Mouse (Mus musculus) brain, embryonic 18.5 days (tissue): ENCODE results near the gene Auh.

Experiments
- DNase-seq: peaks from one replicate; pipeline ENCODE4 v3.0.0-alpha.2; 2012; ENCODE audit warnings: low read depth, low spot score

Auh gene

DNA sequence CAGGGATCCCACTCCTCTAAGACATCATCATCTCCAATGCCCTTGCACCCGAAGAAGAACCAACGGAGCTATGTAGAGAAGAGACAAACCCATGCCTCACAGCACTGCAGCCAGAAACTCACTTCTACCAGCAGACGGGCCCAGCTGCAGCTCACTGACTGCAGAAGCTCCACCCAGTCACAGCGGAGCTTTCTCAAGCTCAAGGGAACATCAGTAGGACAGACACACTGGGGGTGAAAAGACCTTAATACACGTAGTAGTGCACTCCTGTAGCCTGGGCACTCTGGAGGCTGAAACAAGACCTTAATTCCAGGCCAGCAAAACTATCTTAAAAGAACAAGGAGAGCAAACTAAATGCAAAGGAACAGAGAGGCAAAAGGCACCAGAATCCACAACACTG lies 5.0 kb downstream of the Auh start:
- DNase-seq: no peak

DNA sequence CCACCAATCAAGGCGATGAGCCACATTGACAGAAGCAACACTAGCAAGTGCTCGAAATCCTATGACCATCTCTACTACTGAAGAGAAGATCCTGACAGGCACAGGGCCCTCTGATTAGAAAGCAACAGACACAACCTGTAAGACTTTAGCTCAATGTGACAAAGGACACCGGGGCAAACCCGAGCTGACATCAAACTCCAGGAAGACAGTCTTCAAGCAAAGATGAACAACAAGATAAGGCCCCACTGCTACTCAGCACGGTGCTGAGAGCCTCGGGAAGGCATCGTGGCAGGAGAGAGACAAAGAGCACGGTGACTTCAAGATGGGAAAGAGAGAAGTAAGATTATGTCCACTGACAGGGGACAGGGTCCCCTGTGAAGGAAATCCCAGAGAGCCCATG lies 7.5 kb downstream of the Auh start:
- DNase-seq: no peak

DNA sequence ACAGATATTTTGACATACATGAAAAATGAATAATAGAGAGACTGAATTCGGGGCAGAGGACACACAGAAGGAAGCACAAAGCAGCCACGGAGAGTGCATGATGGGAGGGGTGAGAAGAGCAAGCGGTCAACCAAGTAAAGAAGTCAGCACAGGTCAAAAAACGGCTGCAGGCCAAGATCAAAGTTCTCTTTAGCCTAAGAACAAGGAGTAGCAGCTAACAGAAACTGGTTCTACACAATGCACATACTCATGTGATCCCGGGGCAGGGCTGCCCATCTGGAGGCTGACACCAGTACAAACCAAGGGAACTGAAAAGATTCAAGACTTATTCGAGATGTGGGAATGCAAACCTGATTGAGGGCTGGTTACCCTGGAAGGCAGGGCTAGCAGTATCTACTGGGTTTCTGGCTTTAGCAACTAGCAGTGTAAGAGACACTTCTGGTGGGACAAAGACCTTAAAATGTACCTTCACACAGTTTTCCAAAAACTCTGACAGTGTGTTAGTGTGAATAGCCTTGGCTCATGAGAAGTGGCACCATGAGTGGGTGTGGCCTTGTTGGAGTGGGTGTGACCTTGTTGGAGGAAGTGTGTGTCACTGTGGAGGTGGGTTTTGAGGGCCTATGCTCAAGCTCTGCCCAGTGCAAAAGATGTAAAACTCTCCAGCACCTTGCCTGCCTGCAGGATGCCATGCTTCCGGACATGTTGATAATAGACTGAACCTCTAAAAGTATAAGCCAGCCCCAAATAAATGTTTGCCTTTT lies 8.2 kb downstream of the Auh start:
- no peak for DNase-seq

DNA sequence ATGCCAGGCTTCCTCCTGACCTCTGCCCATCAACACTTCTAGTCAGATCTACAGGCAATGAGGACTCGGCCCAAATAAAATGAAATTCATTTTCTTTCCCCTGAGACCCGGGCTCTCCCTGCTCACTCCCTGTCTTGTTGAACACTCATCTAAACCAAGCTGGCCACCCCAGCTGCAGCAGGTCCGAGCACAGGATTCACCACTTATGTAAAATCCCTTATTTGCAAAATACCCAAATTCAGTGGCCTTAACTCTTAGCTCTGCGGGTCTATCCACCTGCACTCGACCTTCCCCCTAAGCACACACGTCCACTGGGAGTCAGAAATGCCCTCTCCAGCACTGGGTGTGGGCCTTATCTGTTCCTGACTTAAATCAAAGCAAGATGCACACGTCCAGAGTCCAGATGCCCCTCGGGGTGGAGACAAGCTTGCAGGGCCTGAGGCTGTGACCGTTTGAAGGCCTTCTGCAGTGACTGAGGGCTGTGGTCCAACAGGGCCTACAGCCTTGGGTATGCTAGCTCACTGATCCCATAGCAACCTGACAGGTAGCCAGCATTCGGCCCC lies 9.6 kb downstream of the Auh start:
- no peak for DNase-seq

DNA sequence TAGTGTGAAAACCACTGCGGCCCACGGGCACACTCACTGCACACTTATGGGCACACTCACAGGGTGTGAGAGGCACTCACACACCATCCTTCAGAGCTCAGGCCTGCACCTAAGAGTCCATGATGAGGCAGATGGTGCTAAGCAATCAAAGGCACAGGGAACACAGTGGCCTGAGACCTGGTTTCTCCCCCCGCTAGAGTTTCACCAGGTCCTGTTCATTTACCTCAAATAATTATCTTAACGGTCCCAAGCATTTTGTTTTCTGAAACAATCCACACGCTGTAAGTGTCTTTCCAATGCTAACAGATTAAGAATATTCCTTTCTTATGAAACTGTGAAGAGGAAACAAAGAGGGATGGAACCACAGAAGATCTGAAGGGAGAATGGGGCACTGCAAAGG lies 11.1 kb downstream of the Auh start:
- DNase-seq: no peak

DNA sequence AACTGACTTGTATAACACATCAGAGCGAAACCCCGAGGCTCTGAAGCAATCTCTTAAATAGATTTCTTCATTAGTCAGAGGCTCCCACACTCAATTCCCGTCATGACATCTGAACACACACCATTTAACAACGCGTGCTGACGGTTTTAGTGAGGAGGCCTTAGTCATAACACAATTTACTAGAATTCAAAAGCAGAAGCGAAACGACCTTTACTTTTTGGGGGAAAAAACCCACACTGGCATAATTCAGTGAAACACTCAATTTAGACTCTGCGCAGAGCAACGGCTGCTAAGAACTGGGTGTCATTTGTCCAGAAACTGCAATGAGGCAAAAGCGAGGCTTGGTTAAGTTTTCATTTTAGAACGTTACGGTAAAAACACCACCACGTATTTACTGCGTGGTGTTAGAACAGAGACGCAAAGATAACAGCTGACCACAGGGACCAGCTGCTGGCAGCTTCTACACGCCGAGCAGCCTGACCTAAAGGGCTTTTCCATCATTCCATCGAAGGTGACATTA lies 14.8 kb downstream of the Auh start:
- DNase-seq: no peak

DNA sequence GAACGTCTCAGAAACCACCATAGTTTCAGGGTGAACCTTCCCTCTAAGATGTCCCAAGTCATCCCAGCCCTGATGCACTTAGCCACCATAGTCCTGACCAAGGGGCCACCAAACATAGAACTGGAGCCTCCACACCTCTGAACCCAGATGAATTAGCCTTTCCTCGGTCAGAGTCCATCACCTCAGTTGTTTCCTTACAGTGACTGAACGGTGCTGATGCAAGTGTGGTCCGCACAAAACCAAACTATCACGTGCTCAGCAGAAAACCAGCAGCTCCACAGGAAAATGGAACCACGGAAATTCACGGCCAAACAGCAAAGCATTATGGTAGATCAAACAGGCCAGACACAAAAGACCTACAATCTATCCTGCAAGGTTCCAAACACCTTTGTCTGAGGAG lies 15.6 kb downstream of the Auh start:
- no peak for DNase-seq

DNA sequence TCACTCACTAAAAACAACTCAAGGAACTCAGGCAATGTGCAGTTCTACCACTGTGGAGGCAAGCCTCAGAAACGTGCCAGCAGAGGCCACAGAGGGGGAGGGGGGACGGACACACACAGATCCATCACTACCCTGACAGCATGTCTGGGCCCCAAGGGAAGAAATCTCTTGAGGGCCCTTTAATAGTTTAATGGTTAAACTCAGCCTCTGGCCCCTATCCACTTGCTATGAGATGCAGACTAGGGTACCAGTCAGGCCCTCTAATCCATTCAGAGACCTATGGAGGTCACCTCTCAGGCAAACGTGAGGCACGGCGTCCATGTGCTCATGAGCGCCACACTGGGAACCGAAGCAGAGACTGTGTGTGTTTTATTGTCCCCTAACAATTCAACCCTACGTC lies 17.0 kb downstream of the Auh start:
- DNase-seq: no peak

DNA sequence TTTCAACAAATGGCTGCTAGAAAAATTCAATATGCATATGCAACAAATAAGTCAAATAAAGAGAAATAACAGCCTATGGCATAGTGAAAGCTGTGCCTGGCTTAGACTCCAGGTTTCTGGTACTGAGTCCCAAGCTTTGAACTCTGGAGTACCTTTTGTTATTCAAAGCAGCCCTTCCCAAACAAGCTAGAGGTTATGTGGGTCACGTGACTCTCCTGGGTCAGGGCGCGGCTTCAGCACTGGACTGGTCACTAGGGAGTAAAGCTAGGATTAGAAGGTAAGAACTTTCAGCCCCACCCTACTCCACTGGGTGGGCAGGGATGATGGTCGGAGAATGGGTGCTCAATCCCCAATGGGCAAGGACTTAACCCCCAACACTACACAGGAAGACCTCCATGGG lies 18.2 kb downstream of the Auh start:
- DNase-seq: no peak

DNA sequence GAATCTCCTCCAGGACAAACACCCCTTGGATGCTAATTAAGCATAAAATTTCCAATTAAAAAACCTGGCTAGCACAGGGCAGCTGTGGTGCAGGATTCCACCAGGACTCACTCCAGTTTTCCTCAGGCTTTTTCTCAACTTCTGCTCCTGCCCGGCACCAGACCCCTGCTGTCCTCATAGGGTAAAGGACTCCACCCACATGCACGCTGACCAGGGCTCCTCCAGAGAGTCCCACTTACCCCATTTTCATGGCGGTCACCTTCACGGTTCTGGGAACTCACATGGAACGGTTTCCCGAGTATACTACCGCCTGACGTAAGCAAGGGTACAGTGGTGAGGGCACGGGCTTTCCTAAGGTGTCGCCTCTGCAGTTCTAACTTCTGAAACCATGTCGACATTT lies 23.2 kb downstream of the Auh start:
- DNase-seq: no peak

DNA sequence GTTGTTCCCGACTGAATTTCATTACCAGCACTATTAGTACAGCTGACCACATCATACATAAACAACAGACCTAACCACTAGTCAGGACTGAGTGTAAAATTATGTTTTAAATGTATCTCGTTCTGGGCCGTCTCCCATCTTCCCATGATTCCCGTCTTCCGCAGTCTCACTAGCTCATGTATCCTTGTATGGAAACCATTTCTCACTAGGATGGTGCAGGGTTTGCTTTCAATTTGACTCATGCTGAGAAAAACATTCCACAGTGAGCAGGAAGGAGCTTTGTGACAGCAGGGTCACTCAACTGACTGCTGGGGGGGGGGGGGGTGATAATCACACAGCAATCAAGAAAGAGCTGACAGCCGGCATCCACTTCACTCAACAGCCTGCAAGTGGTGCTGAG lies 25.3 kb downstream of the Auh start:
- no peak for DNase-seq

DNA sequence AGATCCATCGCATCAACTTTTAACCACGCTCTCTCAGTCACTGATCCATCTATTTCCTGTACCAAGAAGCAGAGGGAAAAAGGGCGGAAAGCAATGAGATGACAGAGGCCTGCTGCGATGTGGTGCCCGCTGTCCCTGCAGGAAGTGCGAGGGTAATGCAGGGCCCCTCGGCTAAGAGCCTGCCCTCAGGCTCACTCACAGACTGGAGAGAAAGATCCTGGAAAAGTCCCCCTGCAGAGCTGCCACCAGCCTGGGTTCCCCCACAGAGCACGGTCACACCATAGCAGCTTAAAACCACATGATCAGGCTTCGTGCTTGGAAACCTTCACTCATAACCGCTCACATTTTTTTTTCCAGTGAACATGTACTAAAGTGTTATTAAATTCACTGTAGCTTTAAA lies 25.7 kb downstream of the Auh start:
- DNase-seq: no peak

DNA sequence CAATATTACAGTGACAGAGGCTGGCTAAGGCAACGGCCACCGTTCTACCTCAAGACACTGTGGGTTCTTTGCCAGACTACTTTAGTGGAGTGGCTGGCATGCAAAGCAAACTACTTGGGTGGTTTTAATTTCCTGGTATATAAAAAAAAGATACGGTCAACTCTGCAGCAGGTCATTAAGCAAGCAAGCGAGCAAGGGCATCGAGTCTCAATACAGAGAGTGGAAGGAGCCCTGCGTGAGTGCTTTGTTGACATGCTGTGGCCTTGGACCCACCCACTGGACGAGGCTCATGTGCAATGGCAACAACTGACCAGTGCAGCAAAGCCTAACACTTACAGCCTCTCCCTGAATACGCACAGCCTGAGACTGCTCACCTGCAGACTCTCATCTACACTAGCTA lies 27.0 kb downstream of the Auh start:
- DNase-seq: no peak

DNA sequence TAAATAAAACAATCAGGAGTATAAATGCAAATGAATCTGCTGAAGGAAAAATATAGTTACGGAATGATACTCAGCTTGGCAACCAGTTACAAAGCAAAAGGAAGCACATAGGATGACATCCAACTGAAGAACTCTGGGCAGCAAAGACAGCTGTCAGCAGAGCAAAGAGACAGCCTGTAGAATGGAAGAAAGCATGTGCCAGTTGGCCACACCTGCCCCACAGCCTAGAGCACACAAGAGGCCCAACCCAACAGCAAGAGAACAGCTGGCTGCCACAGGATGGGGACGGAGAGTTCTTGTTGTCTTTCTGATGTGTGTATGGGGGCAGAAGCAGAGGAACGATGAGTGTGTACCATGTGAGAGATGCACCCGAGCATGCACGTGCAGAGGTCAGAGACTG lies 29.8 kb downstream of the Auh start:
- no peak for DNase-seq

DNA sequence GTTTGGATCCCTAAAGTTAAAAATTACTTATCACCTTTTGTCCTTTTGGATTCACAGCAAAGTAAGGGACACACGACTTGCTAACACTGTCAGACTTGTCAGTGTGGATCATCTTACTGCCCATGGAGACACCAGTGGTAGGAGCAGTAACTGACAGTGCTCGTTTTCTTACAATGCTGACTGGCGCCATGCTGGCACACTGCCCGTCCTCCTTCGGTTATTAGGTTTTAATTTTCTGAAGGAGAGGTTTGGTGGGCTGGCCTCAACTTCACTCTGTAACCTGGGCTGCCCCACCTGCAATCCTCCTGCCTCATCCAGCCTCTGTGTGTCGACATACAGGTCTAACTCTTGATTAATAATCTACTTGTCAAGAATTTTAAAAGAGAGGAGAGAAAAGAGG lies 31.7 kb downstream of the Auh start:
- no peak for DNase-seq

DNA sequence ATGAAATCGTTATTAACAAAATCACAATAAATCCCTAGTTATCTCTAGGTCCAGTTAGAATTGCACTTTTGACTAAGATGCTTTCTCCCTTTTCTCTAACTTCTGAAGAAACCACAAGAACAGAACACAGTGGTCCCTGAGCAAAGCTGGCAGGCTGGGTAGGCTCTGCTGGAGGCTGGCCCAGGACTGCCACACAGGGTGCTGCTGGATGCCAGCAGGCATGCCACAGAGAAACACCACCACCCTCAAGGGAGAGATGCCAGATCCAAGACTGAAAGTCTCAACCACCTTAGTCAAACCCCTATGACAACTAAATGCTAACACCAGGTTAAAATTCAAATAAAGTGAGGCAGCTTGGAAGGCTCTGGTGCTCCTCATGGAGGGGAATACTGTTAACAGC lies 36.7 kb downstream of the Auh start:
- DNase-seq: no peak

DNA sequence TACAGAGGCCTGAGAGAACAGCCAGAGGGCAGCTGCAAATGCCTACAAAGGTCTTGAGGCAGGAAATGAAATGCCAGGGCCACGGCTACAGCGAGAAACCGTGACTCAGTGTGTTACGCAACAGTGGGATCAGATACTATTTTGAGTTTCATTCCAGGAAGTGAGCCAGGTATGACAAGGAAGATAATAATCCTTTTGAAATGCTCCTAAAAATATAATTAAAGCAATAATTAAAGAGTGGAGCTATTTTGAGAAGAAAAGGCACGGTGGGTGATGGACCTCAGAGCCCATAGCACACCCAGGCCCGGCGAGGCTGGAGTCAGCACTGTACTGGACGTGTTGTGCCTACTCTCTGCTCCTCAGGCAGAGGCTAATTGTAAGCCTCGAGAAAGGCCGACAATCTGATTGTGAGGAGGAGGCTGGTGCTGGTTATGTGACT lies 37.4 kb downstream of the Auh start:
- no peak for DNase-seq

DNA sequence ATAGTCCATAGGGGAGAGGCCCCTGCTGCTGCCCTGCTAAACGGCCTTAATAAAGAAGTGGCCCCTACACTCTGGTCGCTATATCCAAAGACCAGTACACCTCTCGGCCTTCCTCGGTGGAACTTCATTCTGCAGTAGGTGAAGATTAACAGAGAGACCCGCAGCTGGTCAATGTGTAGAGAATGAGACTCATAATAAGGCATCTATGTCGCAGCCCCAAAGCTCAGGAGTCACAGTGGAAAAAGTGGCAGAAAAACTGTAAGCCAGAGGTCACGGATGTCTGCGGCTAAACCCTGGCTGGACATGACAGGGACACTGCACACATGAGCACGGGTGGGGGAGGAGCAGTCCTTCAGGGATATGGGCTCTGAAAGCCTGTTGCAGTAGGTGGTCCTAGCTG lies 39.2 kb downstream of the Auh start:
- no peak for DNase-seq

DNA sequence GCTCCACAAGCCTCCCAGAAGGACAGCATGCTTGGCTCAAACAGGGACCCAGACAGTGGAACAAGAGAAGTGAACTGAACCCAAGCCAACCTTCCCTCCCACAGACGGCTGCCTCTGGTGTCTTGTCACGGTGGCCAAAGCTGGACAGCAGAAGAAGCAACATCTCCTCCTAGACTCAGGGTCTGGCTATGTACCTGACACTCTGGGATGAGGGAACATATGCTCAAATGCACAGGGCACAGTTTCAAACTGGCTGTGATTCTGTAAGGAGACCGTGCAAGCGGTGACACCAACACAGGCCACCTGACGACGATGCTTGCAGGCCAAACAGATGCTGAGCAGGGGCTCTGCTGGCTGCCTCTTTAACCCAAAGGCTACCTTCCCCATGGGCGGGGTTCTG lies 42.7 kb downstream of the Auh start:
- DNase-seq: no peak

DNA sequence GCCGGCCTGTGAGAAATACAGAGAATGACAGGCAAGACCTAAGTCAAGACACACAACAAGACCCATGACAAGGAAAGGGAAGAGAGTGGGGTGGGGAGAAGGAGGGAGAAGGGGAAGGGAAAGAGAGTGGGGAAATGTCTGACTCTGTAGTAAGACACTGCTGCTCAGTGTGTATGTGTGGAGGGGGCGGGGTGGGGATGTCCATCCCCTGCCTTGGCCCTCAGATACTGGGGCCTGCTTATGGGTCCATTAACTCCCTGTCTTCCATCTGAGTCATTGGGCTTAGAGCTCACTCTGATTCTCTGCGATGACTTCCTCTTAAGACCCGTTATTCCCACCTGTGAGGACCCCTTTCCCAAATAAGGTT lies 45.5 kb downstream of the Auh start:
- DNase-seq: no peak

DNA sequence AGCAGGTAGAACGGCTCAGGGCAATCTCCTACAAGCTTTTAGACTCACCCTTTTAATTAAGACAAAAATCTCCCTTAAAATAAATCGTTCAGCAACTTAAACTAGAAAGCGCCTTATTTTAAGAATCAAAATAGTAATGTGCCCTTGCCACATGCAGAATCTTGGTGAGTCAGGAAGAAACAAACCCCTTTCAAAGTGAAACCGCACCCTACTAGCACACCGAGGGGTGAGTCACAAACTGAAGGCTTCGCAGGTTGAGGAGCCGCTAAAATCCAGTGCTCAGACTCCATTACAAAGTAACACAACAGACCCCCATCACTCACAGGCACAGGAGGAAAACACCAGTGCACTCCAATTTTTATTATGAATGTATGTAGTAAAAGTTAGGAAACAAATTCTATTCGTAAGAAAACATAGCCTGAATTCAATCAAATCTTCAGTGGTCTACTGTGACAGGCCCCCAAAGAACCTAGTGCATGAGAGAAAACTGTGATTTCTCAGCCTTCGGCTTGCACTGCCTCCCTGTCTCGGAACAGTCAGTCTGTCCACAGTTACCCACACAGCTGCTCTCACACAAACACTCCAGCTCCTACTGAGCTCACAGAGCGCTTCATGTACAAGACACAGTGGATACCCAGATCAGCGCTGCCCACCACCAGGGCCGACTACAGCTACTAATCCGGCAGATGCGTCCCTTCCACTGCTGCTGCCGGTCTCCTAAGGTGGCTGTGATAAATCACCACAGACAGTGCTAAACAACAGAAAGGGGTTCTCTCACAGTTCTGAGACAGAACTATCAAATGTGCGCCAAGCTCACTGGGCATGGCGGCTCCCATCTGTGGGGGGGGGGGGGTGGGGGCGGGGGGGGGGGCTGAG lies 46.2 kb downstream of the Auh start:
- no peak for DNase-seq

DNA sequence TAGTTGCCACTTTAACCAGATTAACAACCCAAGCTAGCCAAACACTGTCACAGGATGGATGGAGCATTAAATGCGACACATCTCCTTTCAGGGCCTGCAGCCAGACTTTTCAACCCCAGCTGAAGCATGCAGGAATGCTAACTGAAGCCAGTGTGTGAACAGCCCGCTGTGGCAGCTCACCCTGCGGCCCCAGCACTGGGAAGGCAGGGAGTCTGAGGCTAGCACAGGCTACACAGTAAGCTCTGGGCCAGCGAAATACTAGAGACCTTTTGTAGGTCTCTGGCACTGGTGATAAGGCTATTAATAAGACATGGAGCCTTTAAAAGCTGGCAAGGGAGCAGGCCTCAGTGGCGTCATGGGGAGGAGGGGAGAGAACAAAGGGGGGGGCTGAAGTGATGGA lies 49.1 kb downstream of the Auh start:
- no peak for DNase-seq

DNA sequence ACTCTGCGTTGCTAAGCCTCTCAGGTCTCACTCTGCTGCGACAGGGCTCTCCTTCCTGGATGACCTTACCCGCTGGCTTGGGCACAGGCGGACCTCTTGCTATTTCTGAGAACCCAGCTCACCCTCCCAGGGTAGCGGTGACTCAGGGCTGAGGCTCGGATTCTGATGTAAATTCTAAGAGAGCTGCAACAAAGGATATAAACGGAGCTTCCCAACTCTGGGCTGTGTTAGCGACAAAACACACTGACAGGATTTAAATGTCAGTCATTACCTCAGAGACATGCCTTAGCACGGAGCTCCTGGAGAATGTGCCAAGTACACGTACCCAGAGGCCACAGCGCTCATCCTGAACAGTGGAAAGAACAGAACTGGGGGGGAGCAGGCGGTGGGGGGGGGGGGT lies 49.6 kb downstream of the Auh start:
- DNase-seq: no peak
